Mouse (Mus musculus) heart, postnatal 0 days (tissue): Measurements from ENCODE around the gene Foxn3.

ENCODE experiments used
- CTCF ChIP-seq: IDR thresholded peaks from 2 replicates; pipeline ENCODE4 v1.5.1; 2016; ENCODE audit warnings: antibody characterized with exemption, control low read depth, low read depth
- EP300 ChIP-seq: IDR thresholded peaks from 2 replicates; pipeline ENCODE4 v1.6.1; 2016; ENCODE audit warnings: antibody characterized with exemption, low read depth

GRCm38 (mm10) chr12:99498978-99499694 is 64.2 kb downstream of the Foxn3 start:
- TF ChIP-seq CTCF (no peak), EP300 (no peak)
